Mouse (Mus musculus): ENCODE results near the gene Cd300a. TPM values are rescaled to one million over a fixed set of nuclear protein-coding genes. Genes with fewer than 3 reads are reported as not detected.
A peak's percentile ranks its signal among the peaks of the same experiment; 100 is the strongest.

The Cd300a gene
- total RNA-seq, 2 experiments from 2014 or later = 1.6 to 1.8 TPM

GRCm38 (mm10) chr11:114866486-114867360 lies 23.1 kb upstream of the Cd300a start:
- peak; percentile 58 to 64 for DNase-seq
- intact Hi-C loops (cut with DNase I) = loop anchor here (2.0 kb wide), 1 partner anchor 16 kb away; the partner anchor contains the start of gene Gprc5c

DNA sequence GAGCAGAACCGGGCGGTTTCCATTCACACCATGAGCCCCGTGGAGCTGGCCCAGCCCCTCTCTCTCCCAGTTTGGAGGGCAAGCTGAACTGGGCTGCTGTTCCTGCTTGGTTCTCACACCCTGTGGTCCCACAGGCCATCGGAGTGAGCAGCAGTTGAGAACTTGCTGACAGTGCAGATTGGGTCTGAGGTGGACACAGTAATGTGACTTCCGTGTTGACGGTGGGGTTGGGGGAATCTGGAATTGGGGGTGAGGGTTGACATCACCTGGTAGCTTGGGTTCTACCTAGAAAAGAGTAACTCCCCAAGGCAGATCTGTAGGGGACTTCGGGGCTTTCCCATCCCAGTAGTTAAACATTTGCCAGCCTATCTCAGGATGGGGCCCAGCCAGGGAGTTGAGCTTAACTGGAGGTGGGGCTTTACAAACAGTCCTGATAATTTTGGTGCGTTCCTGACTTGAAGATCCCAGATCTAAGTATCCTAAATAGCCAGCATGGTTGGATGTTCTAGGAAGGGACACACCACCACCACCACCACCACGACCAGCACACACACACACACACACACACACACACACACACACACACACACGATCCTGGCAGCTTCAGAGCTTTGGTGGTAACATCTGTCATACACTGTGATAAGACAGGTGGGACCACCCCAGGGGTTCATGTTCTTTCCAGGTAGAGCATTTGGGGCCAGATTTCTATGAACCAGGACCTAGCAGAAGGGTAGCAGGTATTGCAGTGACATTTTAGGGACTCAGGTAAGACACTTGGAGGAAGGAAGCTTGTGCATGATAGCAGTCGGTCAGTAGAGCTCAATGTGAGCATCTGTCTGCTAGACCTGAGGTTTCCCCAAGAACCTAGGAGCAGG lies 22.2 kb upstream of the Cd300a start:
- intact Hi-C loops (cut with DNase I) = loop anchor here (2.0 kb wide), 1 partner anchor 17 kb away; the partner anchor contains the start of gene Gprc5c
- no peak for DNase-seq

GRCm38 (mm10) chr11:114868280-114868679 lies 21.6 kb upstream of the Cd300a start:
- no peak for DNase-seq
- intact Hi-C loops (cut with DNase I) = no loop called here

DNA sequence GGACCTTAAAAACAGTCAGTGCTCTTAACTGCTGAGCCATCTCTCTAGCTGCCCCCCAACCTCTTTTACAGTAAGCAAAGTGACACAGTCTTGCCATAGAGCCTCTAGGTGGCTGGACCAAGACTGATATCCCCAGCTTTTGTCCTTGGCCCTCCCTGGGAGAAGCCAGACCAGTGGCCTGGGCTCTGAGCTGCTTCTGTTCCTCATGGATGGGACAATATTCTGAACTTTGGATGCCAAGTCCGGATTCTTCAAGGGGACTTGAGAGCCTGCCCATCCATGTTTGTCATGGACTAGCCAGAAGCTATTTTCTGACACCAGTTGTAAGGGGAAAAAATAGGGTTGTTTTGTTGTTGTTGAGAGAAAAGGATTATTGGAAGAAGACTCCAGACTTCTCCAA lies 20.1 kb upstream of the Cd300a start:
- intact Hi-C loops (cut with DNase I) = no loop called here

DNA sequence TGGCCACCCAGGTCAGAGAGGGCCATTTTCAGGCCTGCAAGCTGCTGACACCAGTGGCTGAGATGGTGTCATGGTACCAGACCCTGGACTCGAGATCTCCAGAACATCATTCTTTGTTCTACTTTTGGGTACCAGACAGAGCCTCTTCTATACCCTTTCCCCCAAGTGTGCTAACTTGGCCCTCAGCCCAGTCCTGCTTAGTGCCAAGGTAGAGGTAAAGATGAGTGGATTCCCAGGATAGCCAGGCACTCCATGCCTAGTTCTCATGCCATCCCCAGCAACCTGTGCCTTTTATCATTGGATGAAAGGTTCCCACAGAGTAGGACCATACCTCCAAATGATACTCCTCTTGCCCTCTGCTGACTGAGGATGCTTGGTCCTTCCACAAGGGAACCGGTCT lies 18.3 kb upstream of the Cd300a start:
- intact Hi-C loops (cut with DNase I) = no loop called here
- no peak for DNase-seq

More for the DNA sequence above, 20.1 kb upstream of the Cd300a start:
- DNase-seq = no peak

DNA sequence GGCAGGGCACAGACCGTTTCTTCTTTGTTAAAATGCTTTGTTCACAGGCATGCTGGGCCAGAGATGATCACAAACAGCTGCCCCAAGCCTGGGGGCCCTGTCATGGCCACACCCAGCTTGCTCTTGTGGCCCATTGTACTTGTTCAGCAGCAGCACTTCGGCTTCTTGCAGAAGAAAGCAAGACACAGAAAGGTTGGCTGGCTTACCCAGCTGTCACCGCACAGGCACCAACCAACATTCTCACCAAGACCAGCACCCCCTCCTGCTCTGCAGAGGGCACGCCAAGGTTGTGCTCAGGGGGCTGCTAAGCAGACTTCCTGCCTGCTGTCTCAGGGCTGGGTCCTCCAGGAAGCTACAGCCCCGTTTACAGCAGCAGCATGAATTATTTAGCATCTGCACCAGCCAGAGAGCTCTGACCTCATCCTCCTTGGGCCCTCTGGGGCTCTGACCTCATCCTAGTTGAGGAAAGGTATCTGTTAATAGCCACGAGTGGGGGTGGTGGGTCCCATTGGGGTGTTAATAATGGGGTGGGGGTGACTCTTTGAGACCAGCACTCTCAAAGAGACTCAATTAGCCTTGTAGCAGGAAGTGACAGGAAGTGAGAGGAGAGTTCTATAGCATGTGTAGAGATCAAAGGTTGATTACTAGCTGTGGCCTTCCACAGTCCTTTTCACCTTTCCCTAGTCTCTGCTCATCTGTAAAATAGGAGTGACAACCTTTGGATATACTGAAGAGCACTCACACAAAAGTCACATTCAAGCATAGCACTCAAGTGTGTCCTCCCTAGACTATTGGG lies 16.6 kb upstream of the Cd300a start:
- DNase-seq = no peak
- intact Hi-C loops (cut with DNase I) = no loop called here

GRCm38 (mm10) chr11:114874226-114875145 lies 15.4 kb upstream of the Cd300a start:
- intact Hi-C loops (cut with DNase I) = no loop called here
- no peak for DNase-seq

- no peak for DNase-seq
- intact Hi-C loops (cut with DNase I) = no loop called here
Measured at GRCm38 (mm10) chr11:114875301-114875801, 14.5 kb upstream of the Cd300a start.

DNA sequence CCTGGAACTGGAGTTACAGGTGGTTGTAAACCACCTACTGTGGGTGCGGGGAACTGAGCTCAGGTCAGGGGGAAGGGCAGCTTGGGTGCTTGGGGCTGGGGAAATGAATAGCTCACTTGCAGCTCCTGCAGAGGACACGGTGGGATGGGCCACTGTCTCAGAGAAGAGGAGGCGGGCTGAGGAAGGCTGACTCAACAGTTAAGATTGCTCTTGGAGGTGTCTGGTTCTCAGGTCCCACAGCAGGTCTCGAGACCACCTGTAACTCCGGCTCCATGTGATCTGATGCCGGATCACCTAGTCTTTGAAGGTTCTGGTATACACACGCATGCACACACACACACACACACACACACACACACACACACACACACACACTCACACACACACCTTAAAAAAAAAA lies 13.7 kb upstream of the Cd300a start:
- DNase-seq = no peak
- intact Hi-C loops (cut with DNase I) = no loop called here

GRCm38 (mm10) chr11:114876621-114877020 lies 13.2 kb upstream of the Cd300a start:
- DNase-seq = no peak
- intact Hi-C loops (cut with DNase I) = loop anchor here (1.0 kb wide), 1 partner anchor 64 kb away; no protein-coding TSS in a partner anchor

- intact Hi-C loops (cut with DNase I) = loop anchor here (1.0 kb wide), 1 partner anchor 65 kb away; no protein-coding TSS in a partner anchor
- peak; percentile 43 to 54 for DNase-seq
Measured at GRCm38 (mm10) chr11:114877145-114877544, 12.7 kb upstream of the Cd300a start.

DNA sequence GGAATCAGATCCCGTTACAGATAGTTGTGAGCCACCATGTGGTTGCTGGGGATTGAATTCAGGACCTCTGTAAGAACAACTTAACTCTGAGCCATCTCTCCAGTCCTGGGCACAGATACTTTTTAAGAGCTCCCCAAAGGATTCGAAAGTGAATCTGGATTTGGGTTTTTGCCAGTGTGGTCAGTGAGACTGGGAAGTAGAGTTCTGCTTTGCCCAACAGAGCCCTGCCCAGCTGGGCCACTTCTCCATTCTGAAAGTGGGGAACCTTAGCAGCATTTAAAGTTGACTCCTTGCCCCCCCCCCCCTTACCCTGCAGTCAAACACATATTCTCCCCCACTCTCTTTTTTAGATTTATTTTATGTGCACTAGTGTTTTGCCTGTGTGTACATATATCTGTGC lies 10.2 kb upstream of the Cd300a start:
- intact Hi-C loops (cut with DNase I) = loop anchor here (2.0 kb wide), 1 partner anchor 33 kb away; no protein-coding TSS in a partner anchor
- DNase-seq = no peak

DNA sequence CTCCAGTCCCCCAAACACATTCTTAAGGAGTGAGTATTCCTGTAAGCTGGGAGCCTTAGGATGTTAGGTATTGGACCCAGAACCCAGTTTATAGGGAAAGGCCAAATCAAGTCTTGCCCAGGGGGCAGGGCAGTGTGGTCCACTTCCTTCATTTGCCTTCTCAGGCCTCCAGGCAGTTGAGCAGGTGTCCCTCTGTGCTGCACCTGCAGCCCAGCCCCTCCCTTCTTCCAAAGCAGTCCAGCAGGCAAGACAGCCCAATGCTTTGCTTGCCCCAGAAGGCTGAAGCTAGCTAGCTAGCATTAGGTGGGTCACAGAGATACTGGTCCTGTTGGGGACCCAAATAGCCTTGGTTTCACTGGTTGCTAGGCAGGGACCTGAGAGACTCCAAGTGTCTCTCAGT lies 9.7 kb upstream of the Cd300a start:
- intact Hi-C loops (cut with DNase I) = loop anchor here (2.0 kb wide), 1 partner anchor 33 kb away; no protein-coding TSS in a partner anchor
- no peak for DNase-seq

GRCm38 (mm10) chr11:114880589-114880988 lies 9.3 kb upstream of the Cd300a start:
- intact Hi-C loops (cut with DNase I) = loop anchor here (2.0 kb wide), 1 partner anchor 32 kb away; no protein-coding TSS in a partner anchor
- DNase-seq = peak; percentile 58 to 59

DNA sequence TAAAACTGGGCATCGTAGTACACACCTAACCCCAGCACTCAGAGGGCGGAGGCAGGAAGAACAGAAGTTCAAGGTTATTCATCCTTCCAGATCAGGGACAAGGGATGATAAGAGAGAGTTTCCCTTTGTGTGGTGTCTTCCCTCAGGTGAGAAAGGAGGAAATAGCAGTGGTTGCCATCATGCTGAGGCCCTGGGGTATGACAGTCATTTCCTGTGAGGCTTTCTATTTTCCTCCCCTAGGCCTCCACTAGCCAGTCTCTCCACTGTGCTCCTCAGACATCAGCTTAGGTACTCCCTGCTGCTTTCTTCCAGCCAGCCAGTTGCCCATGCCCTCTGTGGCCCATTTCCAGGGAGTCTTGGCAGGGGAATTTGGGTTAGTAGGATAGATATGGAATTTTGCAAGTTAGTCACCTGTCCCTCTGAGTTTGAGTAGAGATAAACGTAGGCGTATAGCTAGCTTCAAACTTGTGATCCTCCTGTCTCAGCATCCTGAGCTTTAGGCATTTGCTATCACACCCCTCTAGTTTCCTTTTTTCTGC lies 6.5 kb upstream of the Cd300a start:
- no peak for DNase-seq
- intact Hi-C loops (cut with DNase I) = no loop called here

DNA sequence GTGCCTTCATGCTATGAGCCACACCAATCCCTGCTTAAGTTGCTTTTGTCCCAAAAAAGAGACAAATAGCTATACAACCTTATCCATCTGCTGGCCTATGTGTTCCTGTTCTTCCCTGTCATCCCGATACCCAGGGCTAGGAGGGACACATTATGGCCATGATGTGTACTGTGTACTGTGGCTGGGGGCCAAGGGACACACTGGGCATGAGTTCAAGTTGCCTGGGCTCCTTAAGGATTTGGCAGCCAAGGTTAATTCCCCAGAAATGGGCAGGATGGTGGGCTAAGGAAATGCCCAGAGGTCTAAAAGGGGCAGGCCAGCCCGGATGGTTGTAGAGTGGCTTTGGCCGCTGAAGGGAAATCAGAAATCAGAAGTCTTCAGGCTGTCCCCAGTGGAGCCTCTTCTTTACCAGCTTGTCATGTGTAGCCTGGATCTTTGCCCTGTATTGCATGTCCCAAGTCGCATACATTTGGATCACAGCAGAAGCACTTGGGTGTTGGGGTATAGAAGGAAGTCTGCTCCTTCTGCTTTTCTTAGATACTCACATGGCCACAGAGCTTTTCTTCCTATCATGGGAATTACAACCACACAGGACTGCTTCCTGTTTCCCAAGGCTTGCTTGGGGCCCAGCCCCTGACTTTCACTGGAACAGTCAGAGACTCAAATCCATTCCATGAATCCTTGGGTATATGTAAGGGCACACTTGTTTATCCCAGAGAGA lies 5.3 kb upstream of the Cd300a start:
- intact Hi-C loops (cut with DNase I) = loop anchor here (2.0 kb wide), 1 partner anchor 22 kb away; no protein-coding TSS in a partner anchor
- DNase-seq = no peak

GRCm38 (mm10) chr11:114890542-114890941 lies 701 bp downstream of the Cd300a start:
- DNase-seq = no peak
- intact Hi-C loops (cut with DNase I) = no loop called here

DNA sequence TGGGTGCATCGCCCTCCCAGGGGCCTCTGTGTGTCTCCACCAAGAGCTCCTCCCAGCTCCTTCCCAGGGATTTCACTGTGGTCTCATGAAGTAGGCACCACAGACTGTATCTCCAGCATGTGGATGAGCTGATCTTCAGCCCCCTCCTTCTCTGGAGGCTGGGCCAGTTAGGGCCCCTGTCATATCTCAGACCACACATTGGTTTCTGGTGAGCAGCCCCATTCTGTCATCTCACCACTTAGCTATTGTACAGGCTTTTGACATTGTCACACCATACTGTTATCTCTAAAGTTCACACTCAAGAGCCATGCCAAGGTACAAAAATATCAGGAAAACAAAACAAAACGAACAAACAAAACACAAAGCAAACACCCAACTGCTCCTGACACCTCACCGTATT lies 6.2 kb downstream of the Cd300a start:
- intact Hi-C loops (cut with DNase I) = no loop called here

More for the DNA sequence above, 6.2 kb downstream of the Cd300a start:
- no peak for DNase-seq

Data from heart, postnatal 36 days (tissue).